Mouse (Mus musculus): ENCODE measurements at regions not wholly inside any gene's neighbourhood (a gene's known extent, or its start where the extent isn't known, plus 50 kb on each side); places are given as distances from the start of the nearest gene placed in this dataset.

DNA sequence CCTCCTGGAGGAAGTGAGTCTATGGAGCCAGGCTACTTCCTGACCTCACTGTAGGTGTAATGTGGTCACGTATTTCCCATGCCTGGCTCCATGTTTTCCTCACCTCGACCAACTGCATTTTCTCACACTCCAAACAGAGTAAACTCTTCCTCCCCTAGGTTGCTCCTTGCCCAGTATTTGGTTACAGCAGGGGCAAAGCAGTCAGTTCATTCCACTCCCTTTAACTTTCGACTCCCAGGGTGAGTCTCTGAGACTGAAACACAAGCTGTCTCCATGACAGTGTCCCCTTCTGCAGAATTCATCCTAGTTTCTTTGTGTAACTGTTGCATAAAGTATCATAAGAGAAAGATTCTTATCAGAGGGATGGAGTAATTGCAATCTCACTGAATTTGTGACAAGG, 243.8 kb downstream of the Fat4 start:
- no peak for TF ChIP-seq POLR2A (IDR thresholded peaks at IDR 0.05; ENCODE audit: extremely low read depth, insufficient read depth, low read length)
- no peak for TF ChIP-seq CTCF (IDR thresholded peaks at IDR 0.05; ENCODE audit: low read depth, low read length)

All from liver, adult 2 months (tissue).